Mouse (Mus musculus) neural tube, embryonic 11.5 days (tissue): ENCODE results near the gene Ston1. TPM values are rescaled to one million over a fixed set of nuclear protein-coding genes. Genes with fewer than 3 reads are reported as not detected.

Experiments
- ATAC-seq: fragments of 200-750 bp; cut with Nextera tagmentation; 2 replicates; pipeline ENCODE4 v1.8.0; 2017; ENCODE audit warnings: moderate number of reproducible peaks, mild to moderate bottlenecking, moderate TSS enrichment, moderate library complexity; ENCODE audit not compliant: insufficient read depth, low FRiP score, low TSS enrichment
- DNase-seq: peaks from one replicate; pipeline ENCODE4 v3.0.0-alpha.2; 2015; ENCODE audit warnings: low spot score
- H3K27ac ChIP-seq: fragments of 300-500 bp; sonication (generic); 2 replicates; pipeline ENCODE4 v1.5.1; 2014; ENCODE audit warnings: low read depth, mild to moderate bottlenecking, low read length
- H3K27me3 ChIP-seq: fragments of 300-500 bp; sonication (generic); 2 replicates; pipeline ENCODE4 v1.6.1; 2014; ENCODE audit warnings: mild to moderate bottlenecking, low read length, mixed read lengths; ENCODE audit not compliant: control insufficient read depth, insufficient read depth
- H3K36me3 ChIP-seq: fragments of 300-500 bp; sonication (generic); 2 replicates; pipeline ENCODE4 v1.6.1; 2014; ENCODE audit warnings: mild to moderate bottlenecking, low read length, moderate library complexity, mixed read lengths; ENCODE audit not compliant: control insufficient read depth, insufficient read depth
- H3K4me1 ChIP-seq: fragments of 300-500 bp; sonication (generic); 2 replicates; pipeline ENCODE4 v1.6.1; 2014; ENCODE audit warnings: low read length, mixed read lengths; ENCODE audit not compliant: control insufficient read depth, insufficient read depth
- H3K4me2 ChIP-seq: fragments of 300-500 bp; sonication (generic); 2 replicates; pipeline ENCODE4 v1.6.1; 2014; ENCODE audit warnings: low read depth, mild to moderate bottlenecking, moderate library complexity
- H3K4me3 ChIP-seq: fragments of 300-500 bp; sonication (generic); 2 replicates; pipeline ENCODE4 v1.5.1; 2014; ENCODE audit warnings: low read depth, low read length
- H3K9ac ChIP-seq: fragments of 300-500 bp; sonication (generic); 2 replicates; pipeline ENCODE4 v1.6.1; 2014; ENCODE audit warnings: mild to moderate bottlenecking, low read length
- H3K9me3 ChIP-seq: fragments of 300-500 bp; sonication (generic); 2 replicates; pipeline ENCODE4 v1.6.1; 2016; ENCODE audit warnings: low read length; ENCODE audit not compliant: control insufficient read depth
- WGBS: fragments of 180-500 bp; shearing (Covaris S2); extraction: QIAGEN DNeasy Blood & Tissue Kit; methylation state at CpG from one replicate; pipeline ENCODE4 v1.1.7; 2014; 5-methylcytosine and 5-hydroxymethylcytosine counted together
- polyA plus RNA-seq: library from polyadenylated mRNA; unstranded; fragments of >200 nt; fragmentation: Nextera tagmentation; extraction: Ambion mirVana; gene quantifications from 2 replicates; pipeline ENCODE4 v1.2.1, GENCODE M21; 2014

Ston1 gene
- polyA plus RNA-seq, 1 experiment from 2014 or later, result 2.8 TPM

DNA sequence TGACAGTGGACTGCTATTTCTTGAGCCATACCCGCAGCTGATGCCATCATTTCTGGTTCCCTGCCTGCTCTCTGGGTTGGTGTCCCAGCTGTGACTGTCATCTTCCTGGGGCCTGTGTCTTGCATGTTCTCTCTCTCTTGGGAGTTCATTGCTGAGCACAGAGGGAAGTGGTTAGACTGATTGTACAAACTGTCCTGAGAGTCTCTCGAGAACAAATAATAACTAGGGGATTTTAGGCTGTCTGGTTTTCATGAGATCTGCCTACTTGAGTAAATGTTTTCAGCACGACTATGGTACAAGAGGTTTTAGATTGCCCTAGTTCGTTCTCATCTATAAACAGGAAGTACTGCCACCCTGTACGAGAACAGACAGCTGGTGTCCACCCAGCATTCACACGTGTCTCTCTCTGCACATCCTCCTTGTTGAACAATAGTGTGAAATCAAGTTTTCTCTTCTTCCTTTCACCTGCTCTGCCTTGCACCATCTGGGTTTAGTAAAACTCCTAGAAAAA, 15.9 kb upstream of the Ston1 start:
- H3K4me3 ChIP-seq, result no peak overlapping the region
- no peaks in the 10 kb centered on the region for H3K27me3 ChIP-seq
- ATAC-seq (no peak), DNase-seq (no peak)
- H3K36me3 ChIP-seq, result peaks cover 7% of the 10 kb centered on the region
- no peak overlapping the region for H3K9ac ChIP-seq
- 75% methylated on average over 6 of the region's 6 CpGs for WGBS
- H3K4me2 ChIP-seq, result no peak overlapping the region
- no peak overlapping the region for H3K27ac ChIP-seq
- H3K4me1 ChIP-seq, result no peaks in the 10 kb centered on the region
- no peaks in the 10 kb centered on the region; the same call in 1 of the 2 replicates for H3K9me3 ChIP-seq

DNA sequence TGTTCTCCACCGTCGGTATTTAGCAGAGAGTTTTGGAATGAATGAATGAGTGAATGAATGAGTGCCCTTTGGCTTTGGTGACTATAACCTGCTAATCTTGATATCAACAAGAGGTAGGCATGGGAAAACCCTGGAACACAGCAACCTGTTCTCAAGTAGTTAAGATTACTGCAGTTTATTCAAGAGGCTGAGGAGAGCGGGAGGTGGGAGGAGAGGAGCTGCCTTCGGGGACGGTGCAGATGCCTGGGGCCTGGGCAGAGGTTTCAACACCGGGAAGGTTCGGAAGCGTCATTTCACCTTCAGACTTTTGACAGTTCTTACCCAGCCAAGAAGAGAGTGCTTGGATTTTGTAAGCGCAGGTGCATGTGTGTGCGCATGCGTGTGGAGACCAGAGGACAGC, 14.5 kb upstream of the Ston1 start:
- DNase-seq, result no peak
- Histone ChIP-seq H3K9ac (no peak overlapping the region), H3K36me3 (peaks cover 7% of the 10 kb centered on the region), H3K4me2 (no peak overlapping the region), H3K4me3 (no peak overlapping the region), H3K27ac (no peak overlapping the region), H3K9me3 (no peaks in the 10 kb centered on the region; the same call in 1 of the 2 replicates), H3K27me3 (no peaks in the 10 kb centered on the region), H3K4me1 (no peaks in the 10 kb centered on the region)
- ATAC-seq, result no peak
- 80% methylated on average over 11 of the region's 11 CpGs for WGBS

GRCm38 (mm10) chr17:88583411-88583810, 14.1 kb upstream of the Ston1 start:
- Histone ChIP-seq H3K9me3 (no peaks in the 10 kb centered on the region; the same call in 1 of the 2 replicates), H3K4me3 (no peak overlapping the region), H3K36me3 (peaks cover 7% of the 10 kb centered on the region), H3K27me3 (no peaks in the 10 kb centered on the region), H3K4me2 (no peak overlapping the region), H3K9ac (no peak overlapping the region), H3K27ac (no peak overlapping the region), H3K4me1 (no peaks in the 10 kb centered on the region)
- ATAC-seq (no peak), DNase-seq (no peak)
- WGBS, result 63% methylated on average over 8 of the region's 8 CpGs

DNA sequence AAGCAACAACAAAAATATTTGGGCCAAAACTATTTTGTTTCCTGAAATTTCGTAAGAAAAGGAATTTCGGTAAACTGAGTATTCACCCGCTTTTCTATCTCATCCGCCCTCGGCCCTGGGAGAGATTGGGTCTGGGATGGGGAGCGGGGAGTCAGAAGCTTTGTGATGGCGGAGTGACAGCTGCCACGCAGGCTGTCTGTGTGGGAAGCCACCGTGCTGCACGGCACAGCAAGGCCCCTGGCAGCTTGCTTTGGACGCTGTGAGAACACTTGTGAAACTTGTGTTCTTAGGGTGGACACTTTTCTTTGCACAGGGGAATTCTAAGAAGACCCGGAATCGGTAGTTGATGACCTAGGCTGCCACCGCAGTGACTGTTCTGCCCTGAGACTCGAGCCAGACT, 10.1 kb upstream of the Ston1 start:
- DNase-seq (no peak), ATAC-seq (no peak)
- Histone ChIP-seq H3K27me3 (no peaks in the 10 kb centered on the region), H3K4me2 (no peak overlapping the region), H3K4me3 (no peak overlapping the region), H3K9ac (no peak overlapping the region), H3K9me3 (no peaks in the 10 kb centered on the region; the same call in 1 of the 2 replicates), H3K4me1 (no peaks in the 10 kb centered on the region), H3K36me3 (peaks cover 7% of the 10 kb centered on the region), H3K27ac (no peak overlapping the region)
- WGBS, result 83% methylated on average over 15 of the region's 15 CpGs

- H3K36me3 ChIP-seq, result peaks cover 7% of the 10 kb centered on the region
- 92% methylated on average over 8 of the region's 8 CpGs for WGBS
- no peak overlapping the region for H3K27ac ChIP-seq
Observed at GRCm38 (mm10) chr17:88588228-88588627, 9.3 kb upstream of the Ston1 start.

GRCm38 (mm10) chr17:88590251-88590650, 7.2 kb upstream of the Ston1 start:
- peaks cover 2% of the 10 kb centered on the region; the same call in 1 of the 2 replicates for H3K36me3 ChIP-seq
- H3K9ac ChIP-seq, result no peak overlapping the region
- no peak overlapping the region for H3K4me3 ChIP-seq
- no peak overlapping the region for H3K27ac ChIP-seq
- WGBS, result 92% methylated on average over 6 of the region's 6 CpGs
- no peaks in the 10 kb centered on the region for H3K9me3 ChIP-seq
- H3K27me3 ChIP-seq, result no peaks in the 10 kb centered on the region
- H3K4me1 ChIP-seq, result no peaks in the 10 kb centered on the region
- no peak overlapping the region for H3K4me2 ChIP-seq
- ATAC-seq (no peak), DNase-seq (no peak)

More at GRCm38 (mm10) chr17:88588228-88588627, 9.3 kb upstream of the Ston1 start:
- DNase-seq, result no peak
- H3K27me3 ChIP-seq, result no peaks in the 10 kb centered on the region
- H3K9ac ChIP-seq, result no peak overlapping the region
- no peak overlapping the region for H3K4me3 ChIP-seq
- no peaks in the 10 kb centered on the region for H3K4me1 ChIP-seq
- H3K4me2 ChIP-seq, result no peak overlapping the region
- H3K9me3 ChIP-seq, result no peaks in the 10 kb centered on the region; the same call in 1 of the 2 replicates
- no peak for ATAC-seq

- H3K36me3 ChIP-seq, result no peaks in the 10 kb centered on the region
- WGBS, result 86% methylated on average over 4 of the region's 4 CpGs
- no peak for DNase-seq
- no peak for ATAC-seq
- no peak overlapping the region for H3K4me3 ChIP-seq
- no peak overlapping the region for H3K4me2 ChIP-seq
- peaks cover 5% of the 10 kb centered on the region; the same call in 1 of the 2 replicates for H3K4me1 ChIP-seq
- no peak overlapping the region for H3K27ac ChIP-seq
- no peaks in the 10 kb centered on the region for H3K27me3 ChIP-seq
- H3K9ac ChIP-seq, result no peak overlapping the region
- H3K9me3 ChIP-seq, result no peaks in the 10 kb centered on the region
Observed at GRCm38 (mm10) chr17:88595071-88595470, 2.4 kb upstream of the Ston1 start.

DNA sequence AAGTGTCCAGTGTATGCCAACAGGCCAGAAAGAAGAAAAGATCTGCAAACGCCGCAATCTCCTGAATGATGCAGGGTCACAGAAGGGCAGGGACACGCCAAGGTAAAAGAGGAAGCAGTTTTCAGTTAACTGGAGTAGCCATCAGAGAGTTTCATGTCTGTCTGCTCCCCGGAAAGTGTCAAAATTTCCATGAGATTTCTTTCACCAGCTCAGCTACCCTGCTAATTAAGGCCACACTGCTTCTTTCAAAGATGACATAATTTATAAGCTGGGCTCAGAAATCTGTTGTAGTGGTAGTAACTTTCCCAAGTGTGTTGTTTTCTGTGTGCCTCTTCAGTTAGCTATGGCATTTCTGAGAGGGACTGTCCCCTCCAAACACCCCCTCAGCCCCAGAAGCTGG, 1.4 kb upstream of the Ston1 start:
- Histone ChIP-seq H3K9me3 (no peaks in the 10 kb centered on the region), H3K27me3 (no peaks in the 10 kb centered on the region), H3K36me3 (no peaks in the 10 kb centered on the region), H3K4me2 (no peak overlapping the region), H3K27ac (no peak overlapping the region), H3K4me1 (peaks cover 5% of the 10 kb centered on the region; the same call in 1 of the 2 replicates), H3K4me3 (no peak overlapping the region), H3K9ac (no peak overlapping the region)
- 81% methylated on average over 4 of the region's 4 CpGs for WGBS
- no peak for DNase-seq
- no peak for ATAC-seq

GRCm38 (mm10) chr17:88596544-88597221, 801 bp upstream of the Ston1 start:
- Histone ChIP-seq H3K9ac (peak overlapping the region; percentile 58), H3K4me1 (peaks cover 5% of the 10 kb centered on the region; the same call in 1 of the 2 replicates), H3K36me3 (no peaks in the 10 kb centered on the region), H3K4me3 (peak overlapping the region; percentile 54), H3K4me2 (peak overlapping the region; percentile 76), H3K27ac (0 out of 2 replicates have a peak overlapping the region, but pooled peaks have one; percentile 67), H3K9me3 (no peaks in the 10 kb centered on the region), H3K27me3 (no peaks in the 10 kb centered on the region)
- ATAC-seq (peak; percentile 12; the same call in 1 of the 2 replicates), DNase-seq (no peak)
- 30% methylated on average over 16 of the region's 16 CpGs for WGBS
